Mouse (Mus musculus): ENCODE data around the gene Agl. TPM values are rescaled to one million over a fixed set of nuclear protein-coding genes. Genes with fewer than 3 reads are reported as not detected.

Gene Agl
- polyA plus RNA-seq, 1 experiment from 2014 or later: 12.8 TPM

- H3K9ac ChIP-seq (ENCODE audit: low read depth, low read length): peak overlapping the region; percentile 78
- DNase-seq (ENCODE audit: low spot score): no peak
- 61% methylated on average over 10 of the region's 10 CpGs for WGBS
Observed at GRCm38 (mm10) chr3:116808507-116809217, 696 bp upstream of the Agl start.

DNA sequence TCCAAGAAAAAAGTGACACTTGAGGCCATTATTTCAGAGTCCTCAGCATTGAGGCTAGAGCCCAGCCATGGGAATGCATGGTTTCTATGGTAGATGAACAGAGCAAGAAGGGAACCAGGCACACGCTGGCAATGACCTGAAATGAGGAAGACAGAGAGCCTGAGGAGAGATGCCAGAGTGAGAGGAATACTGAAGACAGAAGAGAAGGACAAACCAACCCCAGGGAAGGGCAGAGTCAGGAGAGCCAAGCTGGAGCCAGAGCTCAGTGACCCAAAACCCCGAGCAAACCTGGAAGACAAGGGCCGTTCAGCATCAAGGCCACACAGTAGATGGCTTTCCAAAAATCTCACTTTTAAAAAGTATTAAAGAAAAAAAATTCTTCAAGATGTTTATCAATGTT is 2.1 kb downstream of the Agl start:
- no peak overlapping the region for H3K9ac ChIP-seq (ENCODE audit: low read depth, low read length)
- H3K4me2 ChIP-seq (ENCODE audit: low read length): no peak overlapping the region
- no peak overlapping the region for H3K27ac ChIP-seq
- no peaks in the 10 kb centered on the region for H3K9me3 ChIP-seq (replicated peaks; ENCODE audit: low read length)
- H3K27me3 ChIP-seq (ENCODE audit: insufficient read depth, low read length): no peaks in the 10 kb centered on the region
- DNase-seq (ENCODE audit: low spot score): no peak
- no peak for ATAC-seq (replicated peaks; ENCODE audit: low FRiP score, low read depth)
- 0 out of 2 replicates have a peak, but pooled peaks cover 5% of the 10 kb centered on the region for H3K4me1 ChIP-seq (replicated peaks; ENCODE audit: insufficient read depth, low read length)
- 58% methylated on average over 3 of the region's 3 CpGs for WGBS
- TF ChIP-seq CTCF (IDR thresholded peaks at IDR 0.05; ENCODE audit: low read depth): no peak
- no peaks in the 10 kb centered on the region for H3K36me3 ChIP-seq (ENCODE audit: insufficient read depth, low read length)
- no peak overlapping the region for H3K4me3 ChIP-seq (replicated peaks; ENCODE audit: low read depth, low read length)

More at GRCm38 (mm10) chr3:116808507-116809217, 696 bp upstream of the Agl start:
- H3K4me3 ChIP-seq (replicated peaks; ENCODE audit: low read depth, low read length): peak overlapping the region; percentile 62
- H3K9me3 ChIP-seq (replicated peaks; ENCODE audit: low read length): no peaks in the 10 kb centered on the region
- H3K36me3 ChIP-seq (ENCODE audit: insufficient read depth, low read length): no peaks in the 10 kb centered on the region
- H3K27ac ChIP-seq: peak overlapping the region; percentile 81
- 0 out of 2 replicates have a peak, but pooled peaks cover 5% of the 10 kb centered on the region for H3K4me1 ChIP-seq (replicated peaks; ENCODE audit: insufficient read depth, low read length)
- no peaks in the 10 kb centered on the region for H3K27me3 ChIP-seq (ENCODE audit: insufficient read depth, low read length)
- peak overlapping the region; percentile 68 for H3K4me2 ChIP-seq (ENCODE audit: low read length)
- peak; percentile 50 for ATAC-seq (replicated peaks; ENCODE audit: low FRiP score, low read depth)
- TF ChIP-seq CTCF (IDR thresholded peaks at IDR 0.05; ENCODE audit: low read depth): no peak

DNA sequence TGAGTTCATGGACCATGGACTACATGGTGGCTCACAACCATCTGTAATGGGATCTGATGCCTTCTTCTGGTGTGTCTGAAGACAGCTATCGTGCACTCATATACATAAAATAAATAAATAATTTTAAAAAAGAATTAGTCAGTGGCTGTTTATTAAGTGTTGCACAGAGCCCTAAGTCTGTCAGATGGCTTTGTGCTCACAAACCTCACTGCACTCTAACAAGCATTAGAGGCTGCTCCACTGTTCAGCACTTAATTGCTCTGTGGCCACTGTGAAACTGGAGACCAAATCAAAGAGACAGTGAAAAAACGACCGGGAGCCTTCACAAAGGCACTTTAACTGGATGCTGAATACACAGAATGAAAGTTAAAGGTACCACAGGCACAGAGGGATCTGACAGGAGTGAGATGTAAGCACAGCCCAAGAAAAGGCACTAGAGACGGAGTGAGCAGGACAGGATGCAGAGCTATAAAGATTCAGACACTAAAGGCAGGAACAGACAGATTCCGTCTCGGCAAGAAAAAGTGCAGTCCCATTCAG is 3.1 kb downstream of the Agl start:
- no peak overlapping the region for H3K4me3 ChIP-seq (replicated peaks; ENCODE audit: low read depth, low read length)
- 0 out of 2 replicates have a peak, but pooled peaks cover 5% of the 10 kb centered on the region for H3K4me1 ChIP-seq (replicated peaks; ENCODE audit: insufficient read depth, low read length)
- no peak overlapping the region for H3K9ac ChIP-seq (ENCODE audit: low read depth, low read length)
- ATAC-seq (replicated peaks; ENCODE audit: low FRiP score, low read depth) (no peak), DNase-seq (ENCODE audit: low spot score) (peak; percentile 53)
- H3K4me2 ChIP-seq (ENCODE audit: low read length): peak overlapping the region; percentile 4; the same call in 1 of the 2 replicates
- H3K36me3 ChIP-seq (ENCODE audit: insufficient read depth, low read length): no peaks in the 10 kb centered on the region
- 14% methylated on average over 6 of the region's 6 CpGs for WGBS
- no peak for TF ChIP-seq CTCF (IDR thresholded peaks at IDR 0.05; ENCODE audit: low read depth)
- no peaks in the 10 kb centered on the region for H3K27me3 ChIP-seq (ENCODE audit: insufficient read depth, low read length)
- H3K9me3 ChIP-seq (replicated peaks; ENCODE audit: low read length): no peaks in the 10 kb centered on the region
- no peak overlapping the region for H3K27ac ChIP-seq

- Histone ChIP-seq H3K9ac (ENCODE audit: low read depth, low read length) (no peak overlapping the region), H3K9me3 (replicated peaks; ENCODE audit: low read length) (no peaks in the 10 kb centered on the region), H3K27me3 (ENCODE audit: insufficient read depth, low read length) (no peaks in the 10 kb centered on the region), H3K4me1 (replicated peaks; ENCODE audit: insufficient read depth, low read length) (0 out of 2 replicates have a peak, but pooled peaks cover 2% of the 10 kb centered on the region), H3K36me3 (ENCODE audit: insufficient read depth, low read length) (no peaks in the 10 kb centered on the region), H3K4me2 (ENCODE audit: low read length) (no peak overlapping the region), H3K27ac (peak overlapping the region; percentile 32; the same call in 1 of the 2 replicates), H3K4me3 (replicated peaks; ENCODE audit: low read depth, low read length) (no peak overlapping the region)
- 0 out of 2 replicates have a peak, but pooled peaks have one; percentile 66 for ATAC-seq (replicated peaks; ENCODE audit: low FRiP score, low read depth)
- TF ChIP-seq CTCF (IDR thresholded peaks at IDR 0.05; ENCODE audit: low read depth): no peak
- DNase-seq (ENCODE audit: low spot score): peak; percentile 59
- 26% methylated on average over 8 of the region's 8 CpGs for WGBS
Observed at GRCm38 (mm10) chr3:116801755-116802154, 6.2 kb downstream of the Agl start.

GRCm38 (mm10) chr3:116798821-116799510 is 9.0 kb downstream of the Agl start:
- DNase-seq (ENCODE audit: low spot score): no peak
- WGBS: 74% methylated on average over 4 of the region's 4 CpGs

GRCm38 (mm10) chr3:116788851-116789250 is 19.1 kb downstream of the Agl start:
- Histone ChIP-seq H3K36me3 (ENCODE audit: insufficient read depth, low read length) (peaks cover 33% of the 10 kb centered on the region), H3K9me3 (replicated peaks; ENCODE audit: low read length) (no peaks in the 10 kb centered on the region), H3K27ac (no peak overlapping the region), H3K27me3 (ENCODE audit: insufficient read depth, low read length) (no peaks in the 10 kb centered on the region), H3K4me3 (replicated peaks; ENCODE audit: low read depth, low read length) (no peak overlapping the region), H3K4me2 (ENCODE audit: low read length) (no peak overlapping the region), H3K9ac (ENCODE audit: low read depth, low read length) (no peak overlapping the region), H3K4me1 (replicated peaks; ENCODE audit: insufficient read depth, low read length) (no peaks in the 10 kb centered on the region)
- DNase-seq (ENCODE audit: low spot score): no peak
- WGBS: 83% methylated on average over 5 of the region's 5 CpGs
- TF ChIP-seq CTCF (IDR thresholded peaks at IDR 0.05; ENCODE audit: low read depth): no peak
- ATAC-seq (replicated peaks; ENCODE audit: low FRiP score, low read depth): no peak

More at GRCm38 (mm10) chr3:116798821-116799510, 9.0 kb downstream of the Agl start:
- ATAC-seq (replicated peaks; ENCODE audit: low FRiP score, low read depth): no peak
- Histone ChIP-seq H3K9ac (ENCODE audit: low read depth, low read length) (no peak overlapping the region), H3K36me3 (ENCODE audit: insufficient read depth, low read length) (0 out of 2 replicates have a peak, but pooled peaks cover 1% of the 10 kb centered on the region), H3K4me1 (replicated peaks; ENCODE audit: insufficient read depth, low read length) (no peaks in the 10 kb centered on the region), H3K4me3 (replicated peaks; ENCODE audit: low read depth, low read length) (no peak overlapping the region), H3K9me3 (replicated peaks; ENCODE audit: low read length) (no peaks in the 10 kb centered on the region), H3K4me2 (ENCODE audit: low read length) (no peak overlapping the region), H3K27ac (no peak overlapping the region), H3K27me3 (ENCODE audit: insufficient read depth, low read length) (no peaks in the 10 kb centered on the region)
- TF ChIP-seq CTCF (IDR thresholded peaks at IDR 0.05; ENCODE audit: low read depth): no peak
